Mouse (Mus musculus): ENCODE measurements at regions not wholly inside any gene's neighbourhood (a gene's known extent, or its start where the extent isn't known, plus 50 kb on each side); places are given as distances from the start of the nearest gene placed in this dataset.

DNA sequence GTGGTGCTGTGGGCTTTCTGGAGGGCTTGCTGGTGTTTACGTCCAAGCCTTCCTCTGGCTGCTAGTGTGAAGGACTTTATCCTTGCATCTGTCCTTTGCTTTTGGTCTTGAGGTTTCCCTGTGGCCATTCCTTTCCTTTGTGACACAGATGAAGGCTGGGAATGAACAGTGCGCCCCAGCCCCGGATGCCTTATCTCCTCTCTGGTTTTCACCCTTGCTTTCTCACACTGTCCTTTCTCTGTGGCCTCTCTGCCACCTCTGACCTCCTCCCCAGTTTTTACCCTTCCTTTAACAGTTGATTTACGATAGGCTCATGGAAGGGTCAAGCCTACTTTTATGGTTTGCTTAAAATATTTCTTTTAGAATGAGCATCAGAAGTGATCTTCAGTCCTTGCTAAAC, 53.2 kb downstream of the Gas1 start:
- no peak for DNase-seq

- DNase-seq, result no peak
These were observed 54.0 kb downstream of the Gas1 start for GRCm38 (mm10) chr13:60123174-60123587.

DNA sequence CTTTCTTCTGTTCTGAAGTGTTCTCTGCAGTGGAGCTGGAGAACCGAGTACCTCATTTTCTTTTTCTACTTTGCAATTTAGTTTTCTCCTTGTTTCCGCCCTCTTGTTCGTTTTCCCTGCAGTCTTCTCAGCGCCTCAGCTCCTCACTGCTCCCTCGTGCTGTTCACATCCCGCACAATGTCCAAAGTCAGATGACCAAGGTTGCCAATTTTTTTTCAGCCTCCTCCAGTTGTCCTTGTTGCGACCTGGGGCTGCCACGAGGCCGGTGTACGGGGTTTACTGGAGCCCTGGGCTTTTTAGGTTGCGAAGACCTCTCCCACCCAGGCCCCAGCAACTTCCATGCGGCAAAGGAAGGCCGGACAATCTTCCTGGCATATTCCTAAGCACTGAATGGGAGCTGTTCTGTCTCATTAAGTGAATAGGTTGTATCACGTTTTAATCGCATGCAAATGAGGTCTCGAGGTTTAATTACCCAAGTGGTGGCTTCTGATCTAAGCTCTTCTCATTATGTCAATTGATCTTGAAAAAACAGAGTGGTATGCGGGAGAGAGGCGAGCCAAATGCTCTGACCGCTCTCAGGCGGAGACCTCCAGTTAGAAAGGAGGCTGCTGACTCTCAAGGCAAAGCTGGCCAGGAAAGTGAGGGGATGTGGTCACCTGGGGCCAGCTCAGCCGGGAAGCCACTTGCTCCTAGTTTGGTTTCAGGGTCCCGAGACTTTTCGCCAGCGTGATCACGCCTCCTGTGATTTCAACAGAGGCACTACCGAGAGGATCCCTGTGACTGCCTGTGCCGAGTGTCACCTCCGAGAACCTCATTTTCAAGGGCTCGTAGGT, 54.6 kb downstream of the Gas1 start:
- DNase-seq, result no peak

DNA sequence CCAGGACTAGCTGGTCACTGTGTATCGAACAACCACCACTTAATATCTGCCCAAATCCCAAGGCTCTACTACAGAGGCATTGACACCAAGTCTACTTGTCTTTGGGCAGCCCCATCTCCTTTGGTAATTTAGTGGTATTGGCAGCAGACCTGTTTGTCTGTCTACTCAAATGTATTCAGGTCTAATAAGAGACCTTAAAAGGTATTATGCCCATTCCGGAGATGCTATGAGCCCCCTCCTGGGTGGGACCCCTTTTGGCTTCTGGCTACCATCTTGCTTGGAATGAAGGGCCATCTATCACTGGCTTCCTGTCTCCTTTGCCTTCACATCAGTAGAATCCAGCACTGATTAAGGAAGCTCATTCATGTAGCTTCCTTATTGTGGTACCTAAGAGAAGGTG, 65.7 kb downstream of the Gas1 start:
- DNase-seq, result no peak

DNA sequence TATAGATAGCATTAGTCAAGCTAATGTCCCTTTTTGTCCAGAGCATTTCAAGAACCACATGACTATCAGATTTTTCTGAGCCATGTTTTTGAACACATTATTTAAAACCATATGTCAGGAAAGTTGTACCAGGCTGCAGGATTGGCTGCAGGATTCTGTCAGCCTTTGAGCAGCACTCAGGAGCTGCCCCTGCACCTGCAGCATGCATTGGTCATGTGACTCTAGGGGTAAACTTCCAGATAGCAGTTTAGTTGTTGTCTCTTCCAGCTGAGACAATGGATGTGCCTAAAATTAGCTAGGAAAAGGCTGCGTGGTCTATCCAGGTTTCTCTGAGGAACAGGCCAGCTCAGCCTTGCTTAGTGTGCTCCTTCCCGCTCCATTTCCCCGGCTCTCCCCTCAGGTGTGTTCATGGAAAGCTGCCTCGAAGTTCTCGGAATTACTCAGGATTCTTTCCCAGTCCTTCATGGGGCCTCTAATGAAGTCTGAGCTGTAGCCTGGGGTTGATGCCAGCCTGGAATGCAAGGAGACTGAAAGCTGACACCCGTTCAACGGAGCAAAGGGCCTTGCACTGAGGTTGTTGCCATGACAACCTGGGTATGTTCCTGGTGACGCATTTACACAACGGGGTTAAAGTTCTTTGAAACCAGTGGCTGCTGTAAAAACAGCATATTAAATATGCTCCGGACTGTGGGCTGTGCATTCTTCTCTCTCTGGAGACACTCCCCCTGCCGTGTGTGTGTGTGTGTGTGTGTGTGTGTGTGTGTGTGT, 66.9 kb downstream of the Gas1 start:
- DNase-seq, result peak; percentile 55 to 71

DNA sequence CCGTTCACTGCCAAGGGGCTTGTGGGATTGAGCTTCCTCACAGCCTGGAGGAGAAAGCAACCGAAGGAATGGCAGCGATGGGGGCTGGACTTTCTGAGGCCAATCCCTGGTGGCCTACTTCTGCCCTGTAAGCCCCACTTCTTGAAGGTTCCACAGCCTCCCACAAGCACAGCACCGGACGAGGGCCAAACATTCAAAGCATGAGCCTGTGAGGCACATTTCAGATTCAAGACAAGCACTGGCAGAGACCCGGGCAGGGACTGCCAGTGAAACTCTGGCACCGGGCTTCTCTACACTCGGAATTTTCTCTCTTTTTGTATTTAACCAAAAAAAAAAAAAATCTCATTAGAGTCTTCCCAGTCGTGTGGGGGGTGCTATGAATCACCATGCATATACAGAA, 71.9 kb downstream of the Gas1 start:
- DNase-seq, result no peak

DNA sequence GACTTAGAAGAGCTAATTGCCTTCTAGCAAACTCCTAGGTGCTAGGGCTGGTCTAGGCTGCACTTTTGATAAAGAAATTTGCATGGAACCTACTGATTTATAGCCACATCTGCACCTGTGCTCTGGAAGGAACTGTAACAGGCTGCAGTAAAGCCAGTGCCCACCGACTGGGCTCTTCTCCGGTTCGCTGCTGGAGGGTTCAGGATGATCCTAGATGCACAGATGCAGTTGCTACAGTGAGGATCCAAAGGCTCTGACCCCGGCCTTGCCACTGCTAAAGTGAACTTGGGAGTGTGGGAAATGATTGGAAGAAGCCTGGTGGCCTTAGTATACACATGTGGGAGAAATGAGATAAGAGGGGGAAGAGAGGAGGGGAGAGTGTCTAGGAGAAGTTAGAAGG, 75.5 kb downstream of the Gas1 start:
- DNase-seq, result no peak

DNA sequence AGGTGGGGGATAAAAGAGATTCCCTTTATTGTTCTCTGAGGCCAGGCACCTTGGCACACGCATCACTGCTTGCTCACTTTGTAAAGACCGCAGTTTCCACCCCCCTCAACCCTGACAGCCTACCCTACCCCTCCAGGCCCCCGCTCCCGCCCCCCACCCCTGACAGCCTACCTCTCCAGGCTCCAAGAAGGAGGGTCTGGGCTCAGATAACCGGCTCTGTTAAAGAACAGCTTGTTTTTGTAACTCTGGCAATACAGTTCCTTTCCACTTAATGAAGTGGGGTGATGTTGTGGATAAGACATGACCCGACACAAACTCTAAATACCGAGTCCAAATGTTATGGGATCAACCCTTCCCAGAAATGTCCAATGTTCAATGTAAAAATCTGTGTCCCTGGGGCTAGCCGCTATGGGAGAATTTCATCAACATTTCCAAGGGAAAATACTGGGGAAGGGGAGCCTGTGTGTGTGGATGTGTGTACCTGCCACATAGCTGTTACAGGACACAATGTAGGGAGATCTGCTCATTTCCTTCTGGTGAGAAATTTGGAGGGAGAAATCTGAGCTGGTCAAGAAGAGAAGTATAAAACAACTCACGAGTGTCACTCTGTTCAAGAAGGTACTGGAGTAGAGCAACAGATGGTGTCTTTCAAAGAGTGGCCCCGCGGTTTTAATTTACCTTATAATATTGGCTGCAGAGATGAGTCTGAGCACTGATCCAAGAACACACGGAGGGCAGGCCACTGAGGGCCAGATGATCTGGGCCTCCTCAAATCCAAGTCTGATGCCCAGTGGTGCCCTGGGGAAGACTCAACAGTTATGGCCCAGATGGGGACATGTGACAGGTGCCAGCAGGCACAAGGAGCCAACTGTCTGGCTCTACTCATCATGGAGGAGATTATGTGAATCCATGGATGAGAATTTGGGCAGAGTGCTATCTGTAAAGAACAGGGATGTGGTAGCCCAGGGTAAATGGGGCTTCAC, 76.7 kb downstream of the Gas1 start:
- no peak for DNase-seq

- peak; percentile 15 to 24 for DNase-seq
These were observed 77.6 kb downstream of the Gas1 start for GRCm38 (mm10) chr13:60099469-60100129.

- DNase-seq, result no peak
These were observed 78.8 kb downstream of the Gas1 start for GRCm38 (mm10) chr13:60098394-60098793.

- no peak for DNase-seq
These were observed 79.4 kb downstream of the Gas1 start for GRCm38 (mm10) chr13:60097776-60098175.

GRCm38 (mm10) chr13:60086657-60087056, 90.5 kb downstream of the Gas1 start:
- DNase-seq, result peak in 1 of 2 experiments; percentile 21

- DNase-seq, result no peak
These were observed 92.2 kb downstream of the Gas1 start for GRCm38 (mm10) chr13:60084975-60085374.

- no peak for DNase-seq
These were observed 92.9 kb downstream of the Gas1 start for GRCm38 (mm10) chr13:60084290-60084689.

DNA sequence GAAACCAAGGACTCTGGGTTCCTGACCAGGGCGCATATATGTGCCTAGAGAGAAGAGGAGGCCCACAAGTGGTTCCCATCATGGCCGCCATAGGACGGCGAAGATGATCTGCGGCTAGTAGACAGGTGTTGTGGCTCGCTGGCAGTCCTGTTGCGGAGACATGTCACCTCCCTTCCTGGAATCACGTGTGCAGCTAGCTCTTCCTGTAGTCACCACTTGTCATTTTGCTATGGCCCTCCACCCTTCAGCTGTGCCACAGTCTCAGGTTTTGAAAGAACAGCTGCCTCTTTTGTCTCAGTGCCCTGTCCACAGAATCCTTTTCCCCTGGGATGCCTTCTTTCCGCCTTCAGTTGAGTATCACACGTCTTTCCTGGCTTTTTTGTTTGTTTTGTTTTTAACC, 97.1 kb downstream of the Gas1 start:
- DNase-seq, result no peak

DNA sequence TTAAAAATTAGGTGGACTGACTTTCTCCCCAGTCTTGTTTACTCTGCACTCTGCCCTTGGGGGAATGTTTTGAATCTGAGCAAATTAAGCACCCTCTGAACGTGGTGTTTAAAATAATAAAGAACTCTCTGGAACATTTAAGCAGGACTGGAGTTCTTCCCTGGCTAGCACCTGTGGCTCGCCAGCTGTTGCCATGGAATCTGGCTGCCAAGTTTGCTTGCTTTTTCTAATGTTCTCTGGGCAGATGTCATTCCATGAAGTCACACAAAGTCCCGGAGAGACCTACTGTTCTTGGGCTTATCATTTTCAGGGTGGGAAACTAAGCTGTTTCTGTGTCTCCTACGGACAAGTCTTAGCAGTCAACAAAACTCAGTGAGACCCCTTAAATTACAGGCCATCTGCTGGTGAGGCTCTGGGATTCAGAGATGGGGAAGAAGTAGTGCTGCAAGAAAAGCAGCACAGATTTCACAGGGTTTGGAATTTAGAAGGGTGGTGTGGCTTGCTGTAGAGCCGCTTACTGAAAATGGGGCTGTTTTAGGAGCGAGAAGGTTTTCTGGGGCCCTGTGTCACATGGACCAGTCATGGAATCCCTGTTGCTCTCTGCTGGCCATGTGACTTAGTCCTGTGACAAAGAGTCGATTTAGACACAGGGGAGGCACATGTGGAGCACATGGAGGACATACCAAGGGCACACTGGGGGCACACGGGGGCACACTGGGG, 98.7 kb downstream of the Gas1 start:
- peak in 1 of 2 experiments; percentile 18 for DNase-seq

DNA sequence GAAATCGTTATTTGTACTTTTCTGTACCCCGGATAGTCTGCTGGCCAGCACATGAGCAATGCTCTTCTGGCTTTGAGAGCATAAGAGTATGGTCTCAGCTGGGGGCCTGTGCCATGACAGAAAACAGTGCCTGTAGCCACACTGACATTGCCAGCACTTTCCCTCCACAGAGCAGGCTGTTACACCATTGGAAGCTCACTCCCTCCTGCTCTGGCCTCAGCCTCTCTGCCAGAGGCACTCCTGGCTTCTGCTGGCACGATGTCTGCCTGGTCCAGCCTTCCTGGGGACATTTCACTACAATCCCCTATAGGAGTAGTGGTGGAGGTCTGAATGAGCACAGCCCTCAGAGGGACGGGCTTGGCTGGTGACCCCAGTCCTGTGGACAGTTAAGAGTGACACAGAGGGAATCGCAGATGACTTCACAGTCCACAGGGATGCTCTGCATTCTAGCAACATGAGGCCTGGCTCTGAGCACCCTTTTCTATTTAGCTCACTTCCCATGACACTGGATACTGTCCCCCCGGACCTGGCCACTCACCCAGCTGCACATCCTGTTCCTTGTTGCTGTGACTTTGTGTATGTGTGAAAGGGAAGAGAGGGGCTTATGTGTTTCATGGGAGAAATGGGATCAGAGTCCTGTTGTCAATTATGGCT, 100.9 kb downstream of the Gas1 start:
- DNase-seq, result no peak

DNA sequence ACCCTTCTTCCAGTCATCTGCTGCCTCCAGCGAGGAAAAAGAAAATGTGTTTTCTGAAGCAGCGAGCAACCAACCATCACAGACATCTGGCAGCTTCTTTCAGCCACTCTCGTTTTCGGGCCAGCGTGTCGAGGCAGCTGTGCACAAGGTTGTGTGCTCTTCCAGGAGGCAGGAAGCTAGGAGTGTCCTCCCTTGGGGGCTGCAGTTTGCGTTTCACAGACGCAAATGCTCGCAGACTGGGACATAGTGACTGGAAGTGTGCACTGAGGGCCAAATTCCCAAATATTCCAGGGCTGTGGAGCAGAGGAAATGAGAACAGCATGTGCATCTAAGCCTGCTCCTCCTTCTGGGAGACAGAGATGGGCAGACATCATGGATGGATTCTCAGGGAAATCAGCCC, 105.6 kb downstream of the Gas1 start:
- no peak for DNase-seq

DNA sequence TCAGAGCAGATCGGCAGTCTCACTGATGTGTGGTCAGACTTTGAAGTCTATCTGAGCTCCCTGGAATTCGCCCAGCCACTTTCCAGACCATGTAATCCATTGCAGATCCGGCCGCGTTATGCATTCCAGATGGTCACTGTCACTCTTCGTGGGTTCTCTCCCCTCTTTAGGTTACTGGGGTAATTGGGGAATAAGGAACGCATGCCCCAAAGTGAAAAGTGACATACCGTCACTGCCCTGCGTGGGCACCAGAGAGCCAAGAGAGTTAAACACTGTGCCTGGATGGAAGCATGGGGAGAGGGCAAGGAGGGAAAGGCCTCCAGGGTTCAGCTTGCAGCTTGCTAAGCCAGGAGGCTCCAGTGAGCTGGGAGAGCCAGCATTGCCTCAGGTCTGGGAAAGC, 108.0 kb downstream of the Gas1 start:
- DNase-seq, result no peak

GRCm38 (mm10) chr13:60067325-60067724, 109.8 kb downstream of the Gas1 start:
- DNase-seq, result no peak

GRCm38 (mm10) chr13:60061589-60061988, 115.6 kb downstream of the Gas1 start:
- no peak for DNase-seq
